Mouse (Mus musculus): ENCODE results near the gene Sult1a1.

DNA sequence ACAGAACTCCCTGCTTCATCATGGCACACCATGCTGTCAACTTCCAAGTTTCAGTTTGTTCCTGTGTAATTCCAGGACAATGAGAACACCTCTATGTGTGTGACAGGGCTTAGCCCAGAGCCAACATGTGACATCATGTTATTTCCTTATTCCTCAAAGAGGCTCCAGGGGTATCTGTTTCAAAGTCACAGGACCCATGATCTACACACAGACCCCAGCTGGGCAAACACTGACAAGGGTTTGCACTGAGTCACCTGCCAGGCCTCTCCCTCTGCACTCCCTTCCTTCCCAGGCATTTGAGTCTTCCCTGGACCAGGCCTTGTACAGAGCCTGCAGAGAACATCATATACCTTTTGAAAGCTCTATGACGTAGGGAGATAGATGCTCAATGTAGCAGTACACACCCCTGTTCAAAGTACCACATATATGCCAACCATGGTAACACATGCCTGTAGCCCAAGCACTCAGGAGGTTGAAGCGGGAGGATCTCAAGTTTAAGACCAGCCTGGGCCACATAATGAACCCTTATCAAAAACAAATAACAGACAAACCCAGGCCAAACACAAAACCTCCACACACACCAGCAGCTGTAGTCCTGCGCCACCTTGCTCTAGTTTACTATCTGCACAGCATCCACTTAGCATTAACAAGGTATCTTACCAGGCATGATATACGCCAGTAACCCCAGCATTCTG lies 45.3 kb downstream of the Sult1a1 start, which contains the start of gene Nupr1:
- TF ChIP-seq CTCF (IDR thresholded peaks at IDR 0.05; ENCODE audit: control insufficient read depth, insufficient read depth, insufficient replicate concordance, low read depth, low read length) (no peak), POLR2A (IDR thresholded peaks at IDR 0.05; ENCODE audit: control insufficient read depth, low read depth, low read length) (no peak)

All from testis, adult 2 months (tissue).